Mouse (Mus musculus): ENCODE measurements at regions not wholly inside any gene's neighbourhood (a gene's known extent, or its start where the extent isn't known, plus 50 kb on each side); places are given as distances from the start of the nearest gene placed in this dataset.

DNA sequence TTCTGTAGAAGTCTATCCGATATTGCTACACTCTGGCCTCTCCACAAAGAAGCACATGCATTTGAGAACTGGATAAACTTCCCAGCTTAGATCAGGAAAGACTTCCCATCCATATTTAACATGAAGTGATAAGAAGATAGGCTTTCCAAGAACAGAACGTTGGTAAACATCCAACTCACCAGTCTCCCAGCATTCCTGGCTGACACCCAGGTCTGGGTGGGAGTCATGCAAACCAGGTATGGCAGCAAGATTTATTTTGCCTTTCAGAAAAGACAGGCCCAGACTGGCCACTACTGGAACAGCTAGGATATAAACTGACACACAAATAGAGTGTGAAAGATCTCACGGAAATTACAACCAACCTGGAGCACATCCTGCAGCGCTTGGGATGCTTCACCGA is 459.6 kb downstream of the Psat1 start:
- no peak for DNase-seq (ENCODE audit: low read depth, low spot score)

DNA sequence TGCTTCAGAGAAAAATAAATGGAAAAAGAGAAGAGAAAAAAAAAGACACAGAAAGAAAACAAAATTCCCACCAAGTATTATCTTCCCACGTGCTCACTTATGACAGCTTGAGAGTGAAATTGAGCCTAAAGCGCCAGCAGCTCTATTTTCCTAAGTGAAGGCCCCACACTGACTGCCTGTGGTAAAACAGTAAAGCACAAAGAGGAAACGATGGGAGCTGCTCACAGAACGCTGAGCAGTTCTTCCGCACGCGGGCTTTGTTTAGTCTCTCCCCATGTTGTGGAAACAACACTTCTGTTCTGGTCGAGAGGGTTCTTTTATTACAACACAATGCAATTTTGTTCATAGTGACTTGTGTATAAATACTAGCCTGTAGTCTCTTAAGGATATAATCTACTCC is 465.5 kb downstream of the Psat1 start:
- no peak for DNase-seq (ENCODE audit: low read depth, low spot score)

DNA sequence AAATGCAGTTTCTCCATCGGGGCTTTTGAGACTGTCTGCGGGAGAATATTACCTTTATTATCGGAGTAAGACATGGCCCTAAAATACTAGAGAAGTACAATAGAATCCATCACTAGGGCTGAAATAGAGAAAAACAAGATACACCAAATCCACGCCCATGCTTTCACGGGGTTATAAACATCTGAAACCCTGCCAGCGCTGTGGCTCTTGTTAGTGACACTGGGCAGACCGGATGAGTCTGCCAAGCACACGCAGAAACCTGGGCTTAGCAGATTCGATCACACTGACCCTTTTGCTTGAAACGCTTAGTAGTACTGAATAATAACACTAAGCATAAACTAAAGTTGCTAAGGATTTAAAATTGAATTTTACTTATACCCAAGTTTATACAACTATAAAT is 477.6 kb downstream of the Psat1 start:
- DNase-seq (ENCODE audit: low read depth, low spot score) = no peak

DNA sequence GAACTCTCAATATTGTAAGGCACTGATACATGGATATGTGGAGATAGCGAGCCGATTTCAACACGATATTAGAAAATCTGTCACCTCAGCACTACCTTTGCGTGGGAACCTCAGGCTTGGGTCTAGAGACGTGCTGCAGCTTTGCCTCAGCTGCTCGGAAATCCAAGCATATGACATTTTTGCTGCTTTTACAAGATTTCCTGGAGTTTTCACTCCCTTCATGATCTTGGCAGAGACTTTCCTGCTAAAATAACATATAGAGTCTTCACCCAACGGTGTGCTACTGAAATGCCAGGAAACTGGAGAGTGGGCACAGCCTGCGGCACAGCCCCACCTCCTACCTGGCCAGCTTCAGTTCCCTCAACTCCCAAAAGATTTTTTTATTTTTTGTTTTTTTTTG is 480.4 kb downstream of the Psat1 start:
- no peak for DNase-seq (ENCODE audit: low read depth, low spot score)

DNA sequence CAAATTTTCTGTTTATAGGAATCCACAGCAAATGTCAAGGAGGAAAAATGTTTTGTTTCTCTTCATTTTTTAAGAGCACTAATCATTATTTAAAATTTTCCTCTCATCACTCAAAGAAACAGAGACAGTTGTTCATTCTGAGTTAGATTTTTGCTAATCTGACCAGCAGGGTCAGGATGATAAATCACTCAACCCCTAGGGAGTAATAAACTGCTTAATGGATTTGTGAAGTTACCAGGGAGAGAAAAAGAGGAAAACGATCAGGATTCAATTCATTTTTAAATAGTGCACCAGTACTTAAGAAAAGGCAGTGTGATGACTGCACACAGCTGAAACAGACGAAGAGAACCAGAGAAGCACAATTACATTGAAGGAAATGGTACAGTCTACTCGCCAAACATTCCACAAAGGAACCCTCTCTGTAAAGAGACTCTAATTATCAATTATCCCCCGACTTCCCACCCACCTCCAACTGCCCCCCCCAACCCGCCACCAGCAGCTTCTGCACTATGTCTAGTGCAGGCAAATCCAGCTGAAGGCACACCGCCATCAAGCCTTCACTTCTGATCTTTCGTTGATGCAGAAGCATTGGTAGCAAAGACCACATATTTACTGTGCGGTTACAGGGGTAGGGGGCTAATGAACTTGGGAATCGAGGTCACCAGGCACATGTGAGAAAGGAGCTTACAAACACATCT is 481.9 kb downstream of the Psat1 start:
- DNase-seq (ENCODE audit: low read depth, low spot score) = peak; percentile 36

DNA sequence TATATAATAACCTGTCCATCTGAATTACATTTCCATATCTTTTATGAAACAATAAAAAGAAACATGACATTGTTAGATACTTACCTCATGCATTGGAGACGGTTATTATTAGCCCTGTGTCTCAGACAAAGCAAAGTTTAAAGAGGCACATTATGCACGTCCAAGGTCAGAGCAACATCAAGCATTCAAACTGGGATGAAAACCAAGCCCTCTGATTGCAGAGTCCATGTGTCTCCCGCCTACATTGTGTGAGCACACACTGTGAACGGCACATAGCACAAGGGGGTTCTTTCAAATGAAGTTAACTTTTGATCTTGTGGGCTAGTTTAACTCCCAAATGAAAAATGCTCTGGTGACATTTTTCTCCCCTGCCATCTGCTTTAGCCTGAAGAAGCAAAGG is 489.3 kb downstream of the Psat1 start:
- DNase-seq (ENCODE audit: low read depth, low spot score) = no peak

DNA sequence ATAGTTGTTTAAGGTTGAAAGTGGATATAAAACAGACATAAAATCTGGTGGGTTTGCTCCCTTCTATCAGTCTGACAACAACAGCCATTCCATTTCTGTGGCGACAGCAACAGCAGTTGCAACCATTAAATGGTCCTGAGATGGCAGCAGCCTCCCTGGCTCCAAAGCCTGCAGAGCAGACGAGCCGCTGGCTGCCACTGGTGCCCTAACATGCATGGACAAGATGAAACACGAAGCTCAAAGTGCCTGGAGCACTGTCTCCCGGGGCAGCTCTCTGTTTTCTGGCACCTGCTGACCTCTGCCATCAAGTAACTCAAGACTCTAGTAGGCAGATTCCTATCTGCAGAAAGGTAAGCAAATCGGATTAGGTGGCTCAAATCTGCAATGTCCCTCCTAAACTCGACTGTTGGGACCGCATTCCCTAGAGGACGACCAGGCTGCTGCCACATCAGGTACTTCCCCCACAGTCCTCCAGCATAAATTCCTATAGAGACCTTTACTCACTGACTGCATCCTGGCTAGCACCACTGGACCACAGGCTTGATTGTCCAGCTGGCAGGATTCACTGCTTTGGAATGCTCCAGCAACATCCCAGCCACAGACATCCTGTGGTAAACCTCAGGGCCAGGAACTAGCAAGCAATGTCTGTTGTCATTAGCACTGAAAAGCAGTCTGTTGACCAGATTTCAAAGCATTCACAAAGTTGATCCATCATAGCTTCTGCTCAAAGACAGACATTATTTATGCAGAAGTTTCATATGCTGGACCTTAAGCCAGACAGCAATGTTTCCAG is 490.0 kb downstream of the Psat1 start:
- no peak for DNase-seq (ENCODE audit: low read depth, low spot score)

DNA sequence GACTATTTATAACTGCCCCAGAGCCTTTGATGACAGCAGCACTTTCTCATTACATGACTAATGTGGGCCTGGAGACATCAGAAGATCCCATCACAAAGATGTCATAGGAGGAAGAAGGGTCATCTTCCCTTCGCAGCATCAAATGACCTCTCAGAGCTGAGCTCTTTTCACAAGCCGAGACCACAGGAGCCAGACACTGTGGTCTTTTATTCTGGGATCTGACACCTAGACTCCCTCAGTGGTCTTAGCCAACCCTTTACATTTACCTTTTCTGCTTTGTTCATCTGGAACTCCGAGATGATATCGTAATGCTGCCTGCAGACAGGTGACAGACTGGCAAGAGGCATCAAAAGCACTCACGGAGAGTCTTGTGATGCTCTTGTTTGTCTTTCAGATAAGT is 498.1 kb downstream of the Psat1 start:
- DNase-seq (ENCODE audit: low read depth, low spot score) = no peak

DNA sequence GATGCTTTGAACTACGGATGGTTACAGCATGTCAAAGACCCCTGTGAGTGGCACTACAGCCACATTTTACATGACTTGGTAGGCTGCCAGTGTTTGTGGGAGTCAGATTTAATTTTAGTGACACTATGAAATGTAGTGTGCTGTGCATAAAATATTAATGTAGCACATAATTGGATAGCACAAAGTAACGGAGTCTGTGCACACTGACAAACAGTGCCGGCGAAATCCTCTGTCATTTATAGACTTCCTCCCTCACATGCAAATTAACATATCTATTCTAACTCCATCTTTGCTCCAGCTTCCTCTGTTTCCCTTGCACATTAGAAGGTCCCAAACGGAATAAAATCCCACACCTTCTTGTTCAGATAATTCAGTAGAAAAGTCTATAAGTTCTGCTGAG is 515.3 kb downstream of the Psat1 start:
- DNase-seq (ENCODE audit: low read depth, low spot score) = no peak

DNA sequence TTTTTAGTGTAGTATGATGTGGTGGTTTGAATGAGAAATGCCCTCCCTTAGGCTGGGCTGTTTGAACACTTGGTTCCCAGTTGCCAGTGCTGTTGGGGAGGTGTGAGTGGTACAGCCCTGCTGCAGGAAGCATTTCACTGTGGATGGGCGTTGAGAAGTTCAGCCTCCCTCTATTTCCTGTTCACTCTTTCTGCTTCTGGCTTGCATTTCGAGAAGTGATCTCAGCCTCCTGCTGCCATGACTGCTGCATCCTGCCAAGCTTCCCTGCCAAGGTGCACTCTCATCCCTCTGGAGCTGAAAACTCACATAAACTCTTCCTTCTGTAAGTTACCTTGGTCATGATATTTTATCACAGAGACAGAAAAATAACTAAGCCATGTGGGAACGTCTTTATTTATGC is 525.8 kb downstream of the Psat1 start:
- DNase-seq (ENCODE audit: low read depth, low spot score) = no peak

DNA sequence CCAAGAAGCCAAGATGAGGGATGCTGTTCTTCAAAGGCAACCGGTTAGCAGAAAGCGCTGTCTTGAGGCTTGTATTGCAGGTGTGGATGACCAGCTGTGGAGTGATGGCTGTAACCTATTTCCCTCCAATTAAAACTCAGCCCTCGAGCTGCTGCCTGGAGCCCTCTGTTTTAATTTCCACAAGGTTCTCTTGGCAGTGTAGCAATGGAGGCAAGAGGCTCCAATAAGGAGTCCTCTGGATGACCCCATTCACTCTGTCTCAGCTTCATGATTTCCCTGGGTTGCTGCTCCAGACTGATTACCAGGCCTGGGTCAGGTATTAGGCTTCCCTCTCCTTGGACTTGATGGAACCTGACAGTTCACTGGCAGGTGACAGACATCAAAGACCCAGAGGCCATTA is 548.5 kb downstream of the Psat1 start:
- DNase-seq (ENCODE audit: low read depth, low spot score) = no peak

DNA sequence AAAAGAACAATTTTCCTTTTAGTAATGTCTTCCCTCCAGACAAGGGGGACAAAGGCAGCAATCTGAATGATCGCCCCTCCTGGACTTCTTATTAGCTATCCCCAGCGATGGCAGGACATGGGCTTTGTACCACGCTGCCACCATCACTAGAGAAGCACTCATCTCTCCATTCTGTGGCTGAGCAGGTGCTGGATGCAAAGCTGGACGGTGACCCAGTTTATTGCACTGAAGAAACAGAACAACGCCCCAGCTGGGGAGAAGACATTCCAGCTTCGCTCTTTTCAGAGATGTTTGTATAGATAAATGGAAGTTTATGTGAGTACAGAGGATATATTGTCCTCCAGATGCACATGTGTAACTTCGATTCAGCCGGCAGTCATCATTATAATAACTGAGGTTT is 575.5 kb downstream of the Psat1 start:
- DNase-seq (ENCODE audit: low read depth, low spot score) = no peak

DNA sequence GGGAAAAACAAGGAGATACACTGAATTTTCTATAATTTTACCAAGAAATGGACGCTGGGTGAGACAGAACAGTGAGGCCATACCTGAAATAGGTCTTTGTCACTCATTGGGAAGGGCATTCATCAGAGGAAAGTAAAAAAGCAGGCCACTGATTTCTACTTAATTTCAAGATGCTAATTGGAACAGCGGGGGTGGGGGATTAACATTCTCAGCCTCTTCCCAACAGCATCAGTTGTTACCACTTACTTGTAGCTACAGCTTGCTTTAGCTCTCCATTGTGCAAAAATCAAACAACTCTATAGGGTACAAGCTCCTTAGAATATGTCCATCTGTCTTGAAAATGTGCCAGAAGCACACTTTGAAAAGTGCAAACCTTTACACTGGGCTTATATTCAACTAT is 580.2 kb downstream of the Psat1 start:
- no peak for DNase-seq (ENCODE audit: low read depth, low spot score)

DNA sequence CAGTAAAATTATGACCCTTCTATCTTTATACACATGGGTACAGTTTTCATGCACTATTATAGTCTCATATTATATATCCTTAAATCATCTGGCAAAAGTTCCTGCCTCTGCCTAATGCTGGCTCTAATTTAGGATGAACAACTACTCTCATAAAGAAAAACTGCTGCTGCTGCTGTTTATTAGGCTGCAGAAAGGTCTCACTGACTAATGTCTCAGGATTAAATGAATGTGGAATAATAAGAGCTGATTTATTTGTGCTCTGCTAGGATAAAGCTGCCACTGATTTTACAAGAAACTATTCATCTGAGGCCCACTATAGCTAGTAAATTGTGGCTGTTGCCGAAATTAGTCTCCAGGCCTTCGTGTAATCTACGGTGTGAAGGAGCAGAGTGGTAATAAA is 590.0 kb downstream of the Psat1 start:
- no peak for DNase-seq (ENCODE audit: low read depth, low spot score)

DNA sequence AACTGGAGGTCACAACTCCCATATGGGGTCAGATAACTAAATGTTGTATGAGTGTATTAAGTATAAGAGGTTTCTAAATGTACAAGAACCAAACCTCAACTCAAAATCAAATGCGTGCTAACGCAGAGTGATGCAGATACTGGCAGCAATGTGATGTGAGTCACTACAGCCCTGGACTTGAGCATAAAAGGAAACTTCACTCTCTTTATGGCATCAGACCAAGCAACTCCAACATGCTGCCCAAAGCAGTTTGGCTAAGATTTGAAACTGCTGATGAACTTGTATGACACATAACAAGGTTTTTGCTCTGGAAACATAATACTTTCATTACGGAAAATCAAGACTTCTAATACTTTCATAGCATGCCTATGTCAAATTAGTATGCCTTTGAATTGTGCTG is 598.8 kb downstream of the Psat1 start:
- DNase-seq (ENCODE audit: low read depth, low spot score) = no peak

DNA sequence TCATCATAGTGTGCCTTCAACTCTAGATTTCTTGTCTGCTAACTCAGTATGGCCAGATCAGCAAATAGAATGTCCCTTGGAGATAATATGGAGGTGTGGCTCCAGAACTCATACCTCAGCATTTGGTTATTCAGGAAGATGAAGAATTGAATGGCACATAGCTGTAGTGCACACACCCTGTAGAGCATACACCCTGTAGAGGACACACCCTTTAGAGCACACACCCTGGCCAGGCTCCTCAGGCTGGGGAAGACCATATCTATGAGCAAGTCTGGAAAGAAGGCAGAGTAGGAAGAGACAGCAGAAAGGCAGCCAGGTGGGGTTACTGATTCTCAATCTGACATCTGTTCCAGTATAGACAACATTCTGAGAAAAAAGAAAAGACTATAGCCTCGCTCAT is 604.9 kb downstream of the Psat1 start:
- DNase-seq (ENCODE audit: low read depth, low spot score) = no peak

DNA sequence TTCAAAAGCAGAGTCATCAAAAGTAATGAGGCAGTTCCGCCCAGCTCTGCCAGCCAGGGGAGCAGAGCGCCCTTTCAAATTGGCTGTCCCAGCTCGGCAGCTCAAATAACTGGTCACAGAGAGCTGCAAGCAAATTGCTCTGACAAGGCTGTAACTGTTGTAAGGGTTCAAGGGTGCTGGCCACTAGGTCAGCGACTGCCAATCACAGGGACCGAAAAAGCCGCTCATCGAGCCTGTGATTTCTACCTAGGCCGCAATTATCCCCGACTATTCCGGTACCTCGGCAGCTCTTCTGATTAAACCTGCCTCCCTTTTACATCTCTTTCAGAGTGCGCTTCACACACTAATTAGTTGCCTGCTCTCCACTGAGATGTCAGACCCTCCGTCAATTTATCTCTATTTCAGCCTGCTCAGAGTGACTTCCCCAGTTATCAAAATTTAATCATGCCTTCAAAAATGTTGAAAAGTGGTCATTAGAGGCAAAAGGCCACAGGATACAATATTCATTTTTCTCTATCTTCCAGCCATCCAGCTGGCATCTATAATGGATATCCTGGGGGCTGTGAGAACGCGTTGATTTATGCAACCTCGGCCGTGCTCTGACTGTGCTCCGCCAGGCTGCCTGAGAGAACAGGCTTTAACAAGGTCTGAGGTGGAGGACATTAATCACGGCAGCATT is 606.7 kb downstream of the Psat1 start:
- peak; percentile 53 for DNase-seq (ENCODE audit: low read depth, low spot score)

DNA sequence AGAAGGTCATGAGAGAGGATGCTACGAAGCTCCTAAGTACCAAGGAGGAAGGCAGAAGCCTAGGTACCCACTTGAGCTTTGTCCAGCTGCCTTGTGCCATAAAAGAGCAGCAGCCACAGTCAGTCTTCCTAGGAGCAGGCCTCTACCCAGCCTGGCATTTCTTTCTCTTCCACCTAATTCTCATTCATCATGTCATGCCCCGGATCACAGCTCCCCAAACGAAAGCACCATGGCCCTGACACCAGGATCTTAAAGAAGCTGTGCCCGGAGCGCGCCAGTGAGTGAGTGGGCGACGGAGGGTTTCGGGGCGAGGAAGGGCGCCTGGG is 607.2 kb downstream of the Psat1 start:
- peak; percentile 8 for DNase-seq (ENCODE audit: low read depth, low spot score)

DNA sequence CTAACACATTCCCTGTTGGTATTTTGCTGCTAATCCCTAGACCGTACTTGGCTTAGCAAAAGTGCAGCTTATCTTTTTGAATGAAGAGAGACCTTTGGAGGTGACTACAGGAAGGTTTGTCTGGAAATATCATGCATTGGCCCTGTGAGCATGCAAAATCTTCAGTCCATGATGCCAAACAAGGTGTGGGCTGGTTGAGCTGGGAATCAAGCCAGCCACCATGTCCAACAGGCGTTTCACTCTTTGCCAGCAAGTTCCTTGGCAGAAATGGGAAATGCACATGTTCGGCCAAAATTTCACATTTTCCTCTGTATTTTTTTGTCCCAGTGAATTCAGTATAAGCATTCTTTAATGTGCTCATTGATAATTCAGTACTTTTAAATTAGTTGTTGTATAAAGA is 617.0 kb downstream of the Psat1 start:
- no peak for DNase-seq (ENCODE audit: low read depth, low spot score)

DNA sequence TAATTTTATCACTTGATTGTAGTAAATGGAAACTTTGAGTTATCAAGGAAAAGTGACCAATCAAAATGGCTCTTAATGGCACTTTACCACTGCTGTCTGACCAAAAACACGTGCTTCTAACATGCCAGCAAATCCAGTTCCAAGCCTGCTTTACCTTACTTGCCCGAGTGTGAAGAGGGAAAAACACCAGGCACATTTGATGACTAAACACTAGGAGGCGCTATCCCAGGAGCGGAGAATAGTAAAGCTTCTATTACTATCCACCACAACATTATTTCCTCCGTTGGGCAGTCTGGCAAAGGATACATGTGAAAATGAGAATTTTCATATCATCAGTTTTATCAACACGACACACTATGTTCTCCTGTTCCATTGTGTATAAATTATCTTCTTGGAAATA is 647.7 kb downstream of the Psat1 start:
- DNase-seq (ENCODE audit: low read depth, low spot score) = no peak

DNA sequence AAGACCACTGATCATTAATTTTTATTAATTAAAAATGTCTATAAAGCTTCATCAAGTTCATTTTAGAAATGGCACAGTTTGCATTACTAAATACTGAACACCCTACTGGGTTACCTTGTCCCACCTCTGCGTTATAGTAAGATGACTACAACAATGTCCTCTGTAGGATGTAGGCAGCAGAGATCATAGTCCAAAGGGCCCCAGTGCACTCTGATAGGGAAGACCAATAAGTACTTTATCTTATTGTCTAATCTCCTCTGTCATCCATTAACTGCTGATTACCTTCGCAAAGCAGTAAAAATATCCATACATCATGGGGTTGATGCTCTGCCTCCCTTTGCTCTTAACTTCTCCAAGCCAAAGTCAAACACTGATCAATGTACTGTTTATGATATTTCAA is 662.1 kb downstream of the Psat1 start:
- no peak for DNase-seq (ENCODE audit: low read depth, low spot score)

DNA sequence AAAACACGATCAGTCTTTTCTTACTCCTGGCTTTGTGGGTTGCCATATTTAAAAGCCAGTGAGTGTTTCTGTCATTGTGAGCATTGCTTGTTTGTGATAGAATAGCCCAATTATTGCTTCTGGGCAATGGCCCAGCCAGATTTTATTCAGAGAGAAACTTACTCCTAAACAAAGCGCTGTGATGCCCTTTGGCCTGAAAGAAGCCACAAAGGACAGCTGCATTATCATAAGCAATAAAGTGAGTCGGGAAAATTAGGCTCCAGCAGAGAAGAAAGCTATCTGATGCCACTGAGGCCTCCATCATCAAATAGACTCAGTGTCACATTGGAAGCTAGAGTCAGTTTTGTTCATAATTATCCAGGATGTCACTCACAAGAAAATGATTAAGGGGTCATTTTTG is 644.9 kb upstream of the Tle4 start:
- DNase-seq (ENCODE audit: low read depth, low spot score) = no peak

Data from embryo, embryonic 11.5 days (tissue).